Mouse (Mus musculus): ENCODE measurements around the gene Vti1a.

GRCm38 (mm10) chr19:55292210-55292850, 23.8 kb upstream of the Vti1a start:
- TF ChIP-seq EP300 (IDR thresholded peaks at IDR 0.05; ENCODE audit: low read depth) = no peak
- TF ChIP-seq CTCF (IDR thresholded peaks at IDR 0.05; ENCODE audit: low read depth) = no peak
